Mouse (Mus musculus) lung, embryonic 15.5 days (tissue): ENCODE results near the gene Emsy. TPM values are rescaled to one million over a fixed set of nuclear protein-coding genes. Genes with fewer than 3 reads are reported as not detected.

ENCODE experiments used
- ATAC-seq: fragments of 200-750 bp; cut with Nextera tagmentation; 2 replicates; pipeline ENCODE4 v1.8.0; 2017; ENCODE audit warnings: moderate number of reproducible peaks, borderline replicate concordance; ENCODE audit not compliant: low FRiP score, low TSS enrichment; ENCODE audit errors: extremely low read depth
- H3K27ac ChIP-seq: fragments of 300-500 bp; sonication (generic); 2 replicates; pipeline ENCODE4 v1.5.1; 2015; ENCODE audit warnings: moderate library complexity, mild to moderate bottlenecking, inconsistent platforms
- H3K27me3 ChIP-seq: fragments of 300-500 bp; sonication (generic); 2 replicates; pipeline ENCODE4 v1.6.1; 2015; ENCODE audit warnings: inconsistent platforms
- H3K36me3 ChIP-seq: fragments of 300-500 bp; sonication (generic); 2 replicates; pipeline ENCODE4 v1.6.1; 2015; ENCODE audit warnings: inconsistent platforms
- H3K4me1 ChIP-seq: fragments of 300-500 bp; sonication (generic); 2 replicates; pipeline ENCODE4 v1.6.1; 2015; ENCODE audit warnings: inconsistent platforms
- H3K4me2 ChIP-seq: fragments of 300-500 bp; sonication (generic); 2 replicates; pipeline ENCODE4 v1.6.1; 2015; ENCODE audit warnings: inconsistent platforms, mild to moderate bottlenecking, moderate library complexity
- H3K4me3 ChIP-seq: fragments of 300-500 bp; sonication (generic); 2 replicates; pipeline ENCODE4 v1.5.1; 2015; ENCODE audit warnings: mild to moderate bottlenecking, inconsistent platforms
- H3K9ac ChIP-seq: fragments of 300-500 bp; sonication (generic); 2 replicates; pipeline ENCODE4 v1.6.1; 2015; ENCODE audit warnings: inconsistent platforms
- H3K9me3 ChIP-seq: fragments of 300-500 bp; sonication (generic); 2 replicates; pipeline ENCODE4 v1.6.1; 2016; ENCODE audit warnings: inconsistent platforms
- WGBS: fragments of 180-500 bp; shearing (Covaris S2); methylation state at CpG from one replicate; pipeline ENCODE4 v1.1.7; 2015; 5-methylcytosine and 5-hydroxymethylcytosine counted together
- polyA plus RNA-seq: library from polyadenylated mRNA; unstranded; fragments of >200 nt; fragmentation: Nextera tagmentation; extraction: Ambion mirVana; gene quantifications from 2 replicates; pipeline ENCODE4 v1.2.1, GENCODE M21; 2015

The Emsy gene
- polyA plus RNA-seq, 1 experiment from 2014 or later, result 25.6 TPM

- H3K4me2 ChIP-seq, result no peak overlapping the region
- H3K27ac ChIP-seq, result no peak overlapping the region
- 81% methylated on average over 6 of the region's 6 CpGs for WGBS
- 0 out of 2 replicates have a peak, but pooled peaks cover 7% of the 10 kb centered on the region for H3K4me1 ChIP-seq
- H3K4me3 ChIP-seq, result no peak overlapping the region
- no peak overlapping the region for H3K9ac ChIP-seq
- ATAC-seq, result no peak
- no peaks in the 10 kb centered on the region for H3K36me3 ChIP-seq
- no peaks in the 10 kb centered on the region for H3K9me3 ChIP-seq
- H3K27me3 ChIP-seq, result no peaks in the 10 kb centered on the region
Observed at GRCm38 (mm10) chr7:98556767-98557394, 99.7 kb downstream of the Emsy start.

GRCm38 (mm10) chr7:98551041-98551440 lies 105.5 kb downstream of the Emsy start:
- ATAC-seq, result no peak

DNA sequence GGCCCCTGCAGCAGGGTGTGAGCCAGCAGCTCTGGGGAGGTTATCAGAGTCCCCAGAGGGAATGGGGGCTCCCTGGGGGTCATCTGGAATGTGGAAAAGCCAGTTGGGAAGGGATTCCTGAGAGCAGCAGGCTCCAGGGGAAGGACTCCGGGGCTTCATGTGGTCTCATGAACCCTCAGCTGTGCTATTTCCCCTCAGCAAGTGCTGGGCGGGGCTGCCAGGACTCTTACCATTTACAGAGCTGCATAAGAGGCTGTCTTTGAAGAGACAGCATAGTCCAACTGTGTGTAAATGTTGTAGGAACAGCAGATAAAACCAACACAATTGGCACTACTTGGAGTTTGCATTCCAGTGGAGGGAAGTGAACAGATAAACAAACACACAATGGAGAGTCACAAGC lies 106.0 kb downstream of the Emsy start:
- no peaks in the 10 kb centered on the region for H3K27me3 ChIP-seq
- peak overlapping the region; percentile 1; the same call in 1 of the 2 replicates for H3K4me2 ChIP-seq
- no peaks in the 10 kb centered on the region for H3K9me3 ChIP-seq
- 17% methylated on average over 2 of the region's 2 CpGs for WGBS
- H3K27ac ChIP-seq, result peak overlapping the region; percentile 75
- H3K4me3 ChIP-seq, result no peak overlapping the region
- no peaks in the 10 kb centered on the region for H3K36me3 ChIP-seq
- peaks cover 16% of the 10 kb centered on the region for H3K4me1 ChIP-seq
- peak; percentile 86; the same call in 1 of the 2 replicates for ATAC-seq
- no peak overlapping the region for H3K9ac ChIP-seq

More at GRCm38 (mm10) chr7:98551041-98551440, 105.5 kb downstream of the Emsy start:
- Histone ChIP-seq H3K9me3 (no peaks in the 10 kb centered on the region), H3K27me3 (no peaks in the 10 kb centered on the region), H3K27ac (peak overlapping the region; percentile 75), H3K4me2 (peak overlapping the region; percentile 1; the same call in 1 of the 2 replicates), H3K9ac (no peak overlapping the region), H3K4me1 (peaks cover 16% of the 10 kb centered on the region), H3K4me3 (no peak overlapping the region), H3K36me3 (no peaks in the 10 kb centered on the region)
- WGBS, result 50% methylated on average over 3 of the region's 3 CpGs

GRCm38 (mm10) chr7:98548839-98549238 lies 107.7 kb downstream of the Emsy start:
- H3K4me1 ChIP-seq, result peaks cover 25% of the 10 kb centered on the region
- no peaks in the 10 kb centered on the region for H3K27me3 ChIP-seq
- no peak for ATAC-seq
- no peaks in the 10 kb centered on the region for H3K36me3 ChIP-seq
- H3K9ac ChIP-seq, result no peak overlapping the region
- WGBS, result 53% methylated on average over 3 of the region's 3 CpGs
- H3K9me3 ChIP-seq, result no peaks in the 10 kb centered on the region
- no peak overlapping the region for H3K27ac ChIP-seq
- H3K4me2 ChIP-seq, result no peak overlapping the region
- H3K4me3 ChIP-seq, result no peak overlapping the region

DNA sequence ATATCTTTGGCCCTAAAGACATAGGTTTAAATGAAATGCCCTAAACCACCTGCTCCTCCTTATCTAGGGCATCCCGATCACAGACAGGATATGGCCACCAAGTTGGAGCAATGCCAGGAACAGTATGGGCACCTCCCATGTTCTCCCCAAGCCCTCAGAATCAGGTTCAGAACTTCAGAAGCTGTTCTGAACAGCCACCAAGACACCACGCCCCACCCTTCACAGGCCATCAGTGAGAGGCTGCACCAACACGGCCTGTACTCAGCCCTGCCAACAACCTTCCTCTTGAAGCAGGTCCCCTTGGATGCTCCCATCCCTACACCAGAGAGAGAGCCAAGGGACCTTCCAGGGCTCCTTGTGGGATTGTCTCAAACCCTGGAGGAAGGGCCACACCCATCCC lies 112.0 kb downstream of the Emsy start:
- H3K4me1 ChIP-seq, result peaks cover 37% of the 10 kb centered on the region
- H3K4me2 ChIP-seq, result no peak overlapping the region
- H3K9me3 ChIP-seq, result no peaks in the 10 kb centered on the region
- no peak overlapping the region for H3K9ac ChIP-seq
- no peak overlapping the region for H3K27ac ChIP-seq
- WGBS, result 38% methylated on average over 3 of the region's 3 CpGs
- no peak overlapping the region for H3K4me3 ChIP-seq
- ATAC-seq, result no peak
- no peaks in the 10 kb centered on the region for H3K36me3 ChIP-seq
- H3K27me3 ChIP-seq, result no peaks in the 10 kb centered on the region

GRCm38 (mm10) chr7:98543853-98544370 lies 112.7 kb downstream of the Emsy start:
- no peaks in the 10 kb centered on the region for H3K36me3 ChIP-seq
- 58% methylated on average over 11 of the region's 11 CpGs for WGBS
- no peak overlapping the region for H3K4me3 ChIP-seq
- ATAC-seq, result no peak
- peaks cover 37% of the 10 kb centered on the region for H3K4me1 ChIP-seq
- H3K27ac ChIP-seq, result no peak overlapping the region
- no peaks in the 10 kb centered on the region for H3K27me3 ChIP-seq
- H3K9ac ChIP-seq, result no peak overlapping the region
- H3K9me3 ChIP-seq, result no peaks in the 10 kb centered on the region
- no peak overlapping the region for H3K4me2 ChIP-seq

DNA sequence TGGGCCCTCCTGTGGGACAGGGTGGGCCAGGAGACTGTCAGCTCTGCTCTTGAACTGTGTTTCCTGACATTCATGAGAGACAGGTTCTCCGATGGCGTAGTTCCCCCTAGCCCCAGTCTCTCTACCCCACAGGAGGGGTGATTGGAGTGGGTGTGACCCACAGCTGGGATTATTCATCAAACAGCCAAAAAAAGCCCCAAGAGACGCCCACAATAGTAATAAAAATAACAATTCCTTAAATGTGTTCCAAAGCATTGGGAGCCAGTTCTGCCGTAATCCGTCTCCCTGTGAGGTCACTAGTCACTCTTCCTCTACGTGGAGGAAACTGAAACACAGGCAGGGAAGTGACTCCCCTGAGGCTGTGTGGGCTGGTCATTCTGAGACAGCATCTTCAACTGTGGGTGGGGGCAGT lies 113.8 kb downstream of the Emsy start:
- no peaks in the 10 kb centered on the region for H3K36me3 ChIP-seq
- no peak overlapping the region for H3K4me3 ChIP-seq
- no peak overlapping the region for H3K9ac ChIP-seq
- no peak overlapping the region for H3K4me2 ChIP-seq
- peaks cover 45% of the 10 kb centered on the region for H3K4me1 ChIP-seq
- no peak overlapping the region for H3K27ac ChIP-seq
- 45% methylated on average over 6 of the region's 6 CpGs for WGBS
- ATAC-seq, result no peak
- no peaks in the 10 kb centered on the region for H3K27me3 ChIP-seq
- H3K9me3 ChIP-seq, result no peaks in the 10 kb centered on the region

DNA sequence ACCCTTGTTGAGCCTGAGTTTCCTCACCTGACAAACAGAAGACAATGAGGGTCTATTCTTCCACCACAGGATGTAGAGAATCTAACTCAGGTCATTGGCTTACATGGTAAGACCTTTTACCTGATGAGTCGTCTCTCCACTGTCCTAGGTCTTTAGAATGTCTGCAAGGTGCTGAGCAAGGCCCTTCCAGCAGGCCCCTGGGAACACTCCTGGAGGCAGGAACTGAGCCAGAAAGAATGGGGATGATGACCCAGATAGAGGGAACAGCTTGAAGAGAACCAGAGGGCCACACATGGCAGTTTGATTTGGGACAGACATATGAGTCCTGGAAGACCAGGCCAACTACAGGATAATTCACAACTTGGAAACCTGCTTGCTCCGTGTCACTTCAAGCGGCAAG lies 114.3 kb downstream of the Emsy start:
- Histone ChIP-seq H3K4me3 (no peak overlapping the region), H3K4me2 (no peak overlapping the region), H3K4me1 (peaks cover 50% of the 10 kb centered on the region), H3K36me3 (no peaks in the 10 kb centered on the region), H3K9me3 (no peaks in the 10 kb centered on the region), H3K27me3 (no peaks in the 10 kb centered on the region), H3K27ac (no peak overlapping the region), H3K9ac (no peak overlapping the region)
- 83% methylated on average over 3 of the region's 3 CpGs for WGBS
- ATAC-seq, result no peak

GRCm38 (mm10) chr7:98541564-98541963 lies 115.0 kb downstream of the Emsy start:
- no peaks in the 10 kb centered on the region for H3K36me3 ChIP-seq
- peaks cover 55% of the 10 kb centered on the region for H3K4me1 ChIP-seq
- no peak overlapping the region for H3K4me3 ChIP-seq
- H3K4me2 ChIP-seq, result no peak overlapping the region
- WGBS, result 73% methylated on average over 5 of the region's 5 CpGs
- ATAC-seq, result 0 out of 2 replicates have a peak, but pooled peaks have one; percentile 24
- H3K27me3 ChIP-seq, result no peaks in the 10 kb centered on the region
- no peaks in the 10 kb centered on the region for H3K9me3 ChIP-seq
- no peak overlapping the region; the same call in 1 of the 2 replicates for H3K27ac ChIP-seq
- H3K9ac ChIP-seq, result no peak overlapping the region

DNA sequence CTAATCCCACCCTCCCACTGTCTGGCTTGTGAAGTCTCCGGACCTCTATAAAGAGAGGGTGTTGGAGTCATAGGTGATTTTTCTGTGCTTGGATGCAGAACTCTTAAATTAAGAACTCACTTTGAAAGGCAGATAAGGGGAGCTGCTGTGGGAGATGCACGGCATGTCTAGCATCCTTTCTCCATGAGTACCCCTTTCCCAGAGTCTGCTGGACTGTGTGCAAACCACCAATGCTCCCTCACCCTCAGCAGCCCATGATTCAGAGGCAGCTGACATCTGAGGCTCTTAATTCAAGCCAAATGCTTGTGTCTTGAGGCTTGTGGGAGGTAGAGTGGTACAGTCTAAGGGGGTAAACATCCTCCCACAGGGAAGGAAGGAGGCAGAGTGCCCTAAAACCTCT lies 115.7 kb downstream of the Emsy start:
- Histone ChIP-seq H3K4me3 (no peak overlapping the region), H3K36me3 (no peaks in the 10 kb centered on the region), H3K4me1 (peaks cover 55% of the 10 kb centered on the region), H3K4me2 (no peak overlapping the region), H3K9me3 (no peaks in the 10 kb centered on the region), H3K9ac (no peak overlapping the region), H3K27ac (no peak overlapping the region), H3K27me3 (no peaks in the 10 kb centered on the region)
- no peak for ATAC-seq
- WGBS, result 57% methylated on average over 2 of the region's 2 CpGs

DNA sequence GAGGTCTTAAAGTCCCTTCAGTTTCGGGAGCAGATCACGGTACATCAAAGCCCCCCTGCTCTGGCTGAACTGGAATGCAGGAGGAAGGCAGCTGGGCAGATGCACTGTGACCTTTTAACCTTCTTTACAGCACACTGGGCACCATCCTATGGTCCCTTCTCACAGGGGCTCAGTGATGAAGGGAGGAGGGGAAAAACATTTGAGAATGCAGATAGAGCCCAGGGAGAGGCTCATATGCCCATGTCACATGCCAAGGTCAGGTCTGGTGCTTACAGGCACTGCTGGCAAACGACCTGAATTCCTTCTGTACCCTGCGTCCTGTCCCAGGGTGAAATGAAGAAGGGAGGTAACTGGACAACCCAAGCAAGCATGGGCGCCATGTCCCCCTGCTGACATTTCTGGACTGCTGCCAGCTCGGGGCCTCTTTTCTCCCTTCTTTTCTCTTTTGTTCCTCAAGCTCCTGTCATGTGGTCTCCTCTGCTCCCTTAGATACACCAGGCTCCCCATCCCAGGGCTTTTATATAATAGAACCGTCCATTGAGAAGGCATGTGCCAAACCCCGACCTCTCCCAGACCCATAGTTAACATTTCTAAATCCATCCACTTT lies 118.5 kb downstream of the Emsy start:
- Histone ChIP-seq H3K4me3 (no peak overlapping the region), H3K9me3 (no peaks in the 10 kb centered on the region), H3K4me1 (peaks cover 40% of the 10 kb centered on the region), H3K9ac (no peak overlapping the region), H3K27me3 (no peaks in the 10 kb centered on the region), H3K36me3 (no peaks in the 10 kb centered on the region), H3K4me2 (no peak overlapping the region), H3K27ac (peak overlapping the region; percentile 75)
- 36% methylated on average over 8 of the region's 8 CpGs for WGBS
- ATAC-seq, result 0 out of 2 replicates have a peak, but pooled peaks have one; percentile 9

DNA sequence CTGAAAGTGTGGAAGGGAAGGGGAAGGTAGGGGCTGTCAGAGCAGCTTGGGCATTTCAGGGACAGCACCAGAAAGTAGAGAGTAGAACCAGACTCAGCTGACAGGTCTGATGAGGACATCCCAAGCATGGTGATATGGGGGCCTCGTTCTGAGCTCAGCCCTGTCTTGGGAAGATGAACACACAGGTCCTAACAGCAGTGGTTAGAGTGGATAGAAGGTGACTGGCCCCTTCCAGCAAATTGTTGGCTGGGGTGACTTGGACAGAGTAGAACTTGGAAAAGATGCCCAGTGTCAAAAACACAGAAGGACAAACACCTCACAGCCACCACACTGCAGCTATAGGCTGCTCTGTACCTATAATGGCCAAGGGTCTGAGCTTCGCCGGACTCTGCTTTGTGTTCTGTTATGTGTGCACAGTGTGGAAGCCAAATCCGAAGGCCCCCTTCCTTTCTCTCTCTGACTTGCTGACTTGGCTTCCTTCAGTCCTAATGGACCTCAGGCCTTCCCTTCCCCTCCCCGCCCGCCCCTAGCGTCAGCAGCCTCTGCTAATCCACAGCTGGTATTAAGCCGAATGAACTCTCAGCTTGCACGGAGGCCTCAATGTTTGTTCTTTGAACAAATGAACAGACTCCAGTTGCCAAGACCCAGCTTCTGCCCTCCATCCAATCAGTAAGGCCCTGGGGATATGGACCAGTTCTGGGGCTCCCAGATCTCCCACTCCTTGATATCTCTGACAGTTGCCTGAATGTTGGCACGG lies 119.2 kb downstream of the Emsy start:
- H3K9ac ChIP-seq, result no peak overlapping the region
- no peak overlapping the region for H3K4me2 ChIP-seq
- H3K27ac ChIP-seq, result peak overlapping the region; percentile 75
- WGBS, result 32% methylated on average over 10 of the region's 10 CpGs
- H3K4me1 ChIP-seq, result peaks cover 34% of the 10 kb centered on the region
- no peaks in the 10 kb centered on the region for H3K27me3 ChIP-seq
- H3K36me3 ChIP-seq, result no peaks in the 10 kb centered on the region
- H3K4me3 ChIP-seq, result no peak overlapping the region
- H3K9me3 ChIP-seq, result no peaks in the 10 kb centered on the region
- peak; percentile 56; the same call in 1 of the 2 replicates for ATAC-seq
